28 mouse cellular contexts compared by ENCODE assay signal in genomic region chr4:104551390-104552070, GRCm38 (mm10).
DNase-seq lines count a peak whose midpoint lies in the region; ATAC-seq and TF ChIP-seq lines count a peak whose summit lies in the region.
"Had no signal": no experiment of that assay in that cellular context is flagged by ENCODE, and none has a peak within 500 bp of the region (broad histone marks: within the 10 kb centered on the region; RNA-seq: fewer than 3 reads in every experiment).

No protein-coding gene starts in this region.

- H3K27me3 ChIP-seq in midbrain, postnatal 0 days (ENCODE audit: insufficient read depth, low read length): no peaks in the 10 kb centered on the region
- no peaks in the 10 kb centered on the region for H3K27me3 ChIP-seq in midbrain, embryonic 16.5 days (ENCODE audit: control insufficient read depth, insufficient read depth, low read depth, low read length)
- H3K27me3 ChIP-seq: forebrain, embryonic 12.5 days; forebrain, embryonic 15.5 days; heart, embryonic 13.5 days; Patski had no signal

- H3K36me3 ChIP-seq in midbrain, postnatal 0 days (ENCODE audit: insufficient read depth, low read length): no peaks in the 10 kb centered on the region
- H3K36me3 ChIP-seq in midbrain, embryonic 16.5 days (ENCODE audit: control insufficient read depth, insufficient read depth, low read length): no peaks in the 10 kb centered on the region
- H3K36me3 ChIP-seq: embryonic facial prominence, embryonic 10.5 days; embryonic facial prominence, embryonic 13.5 days; forebrain, embryonic 12.5 days; forebrain, embryonic 15.5 days; heart, embryonic 13.5 days had no signal

- peaks cover 6% of the 10 kb centered on the region; the same call in 1 of the 2 replicates for H3K4me1 ChIP-seq in midbrain, postnatal 0 days (ENCODE audit: insufficient read depth, low read length)
- H3K4me1 ChIP-seq in midbrain, embryonic 16.5 days (ENCODE audit: control insufficient read depth, insufficient read depth, low read length): peaks cover 16% of the 10 kb centered on the region
- H3K4me1 ChIP-seq: heart, embryonic 13.5 days had no signal

- no peak overlapping the region for H3K4me2 ChIP-seq in midbrain, postnatal 0 days (ENCODE audit: low read depth, low read length, poor library complexity, severe bottlenecking)
- no peak overlapping the region for H3K4me2 ChIP-seq in midbrain, embryonic 16.5 days (ENCODE audit: low read length)
- H3K4me2 ChIP-seq: embryonic facial prominence, embryonic 13.5 days; forebrain, embryonic 12.5 days; forebrain, embryonic 15.5 days; heart, embryonic 13.5 days; hindbrain, embryonic 14.5 days had no signal

- no peak for TF ChIP-seq CTCF in layer of hippocampus, adult 2 months (conservative IDR thresholded peaks at IDR 0.05)
- TF ChIP-seq CTCF in midbrain, postnatal 0 days (IDR thresholded peaks at IDR 0.05): no peak

- no peak overlapping the region for H3K9ac ChIP-seq in midbrain, postnatal 0 days (replicated peaks; ENCODE audit: low read length, poor library complexity, severe bottlenecking)
- H3K9ac ChIP-seq in midbrain, embryonic 16.5 days (ENCODE audit: low read depth, low read length): no peak overlapping the region
- H3K9ac ChIP-seq: embryonic facial prominence, embryonic 13.5 days; forebrain, embryonic 12.5 days; forebrain, embryonic 15.5 days; heart, embryonic 13.5 days; hindbrain, embryonic 14.5 days had no signal

- DNase-seq in frontal cortex, postnatal 25 days (ENCODE audit: low spot score in 2 of 2): no peak
- DNase-seq in layer of hippocampus, adult 2 months (ENCODE audit: low spot score in 2 of 2): no peak
- DNase-seq in layer of hippocampus, postnatal 25 days (ENCODE audit: extremely low spot score in 1 of 2, low spot score in 1 of 2): no peak
- peak; percentile 6 for DNase-seq in midbrain, postnatal 0 days (ENCODE audit: low spot score)
- DNase-seq in MN1 (ENCODE audit: low spot score): no peak
- DNase-seq: adrenal gland, adult 2 months; adrenal gland, postnatal 14 days; cerebellum, adult 11-12 months; cerebellum, adult 8-10 months; cerebellum, postnatal 10 days; cerebellum, postnatal 36 days; embryo, embryonic 11 days; gastrocnemius, adult 2 months; gastrocnemius, postnatal 14 days; heart, adult 18-20 months; heart, postnatal 14 days; heart, postnatal 4 days had no signal

- peak; percentile 71 for ATAC-seq in frontal cortex, adult (ENCODE audit: low TSS enrichment)
- no peak for ATAC-seq in midbrain, postnatal 0 days (ENCODE audit: low FRiP score)
- ATAC-seq in midbrain, embryonic 16.5 days: no peak
- ATAC-seq: forebrain, embryonic 15.5 days; hindbrain, postnatal 0 days; Patski had no signal

- H3K4me3 ChIP-seq in layer of hippocampus, adult 2 months: no peak overlapping the region
- no peak overlapping the region for H3K4me3 ChIP-seq in midbrain, postnatal 0 days (ENCODE audit: low read depth, low read length)
- no peak overlapping the region for H3K4me3 ChIP-seq in midbrain, embryonic 16.5 days (ENCODE audit: low read depth, low read length)
- H3K4me3 ChIP-seq: embryonic facial prominence, embryonic 10.5 days; embryonic facial prominence, embryonic 13.5 days; erythroblast, embryonic 14.5 days; forebrain, embryonic 12.5 days; forebrain, embryonic 15.5 days; gastrocnemius, adult 2 months; heart, embryonic 13.5 days had no signal

- WGBS in midbrain, postnatal 0 days: 76% methylated on average over 17 of the region's 17 CpGs
- 87% methylated on average over 17 of the region's 17 CpGs for WGBS in midbrain, embryonic 16.5 days

- no peaks in the 10 kb centered on the region for H3K9me3 ChIP-seq in midbrain, postnatal 0 days (ENCODE audit: low read length)
- H3K9me3 ChIP-seq in midbrain, embryonic 16.5 days (replicated peaks; ENCODE audit: control insufficient read depth, low read length, poor library complexity, severe bottlenecking): no peaks in the 10 kb centered on the region
- H3K9me3 ChIP-seq: embryonic facial prominence, embryonic 10.5 days; embryonic facial prominence, embryonic 13.5 days; forebrain, embryonic 12.5 days; forebrain, embryonic 15.5 days; heart, embryonic 13.5 days had no signal

- H3K27ac ChIP-seq in layer of hippocampus, adult 2 months: peak overlapping the region; percentile 23; the same call in 1 of the 2 replicates
- no peak overlapping the region for H3K27ac ChIP-seq in midbrain, postnatal 0 days (ENCODE audit: low read depth, low read length)
- H3K27ac ChIP-seq in midbrain, embryonic 16.5 days (ENCODE audit: low read length): no peak overlapping the region
- H3K27ac ChIP-seq: embryonic facial prominence, embryonic 10.5 days; embryonic facial prominence, embryonic 13.5 days; forebrain, embryonic 12.5 days; forebrain, embryonic 15.5 days; gastrocnemius, adult 2 months; heart, embryonic 13.5 days; hindbrain, embryonic 14.5 days; hindbrain, postnatal 0 days had no signal
